In the genomic region with DNA sequence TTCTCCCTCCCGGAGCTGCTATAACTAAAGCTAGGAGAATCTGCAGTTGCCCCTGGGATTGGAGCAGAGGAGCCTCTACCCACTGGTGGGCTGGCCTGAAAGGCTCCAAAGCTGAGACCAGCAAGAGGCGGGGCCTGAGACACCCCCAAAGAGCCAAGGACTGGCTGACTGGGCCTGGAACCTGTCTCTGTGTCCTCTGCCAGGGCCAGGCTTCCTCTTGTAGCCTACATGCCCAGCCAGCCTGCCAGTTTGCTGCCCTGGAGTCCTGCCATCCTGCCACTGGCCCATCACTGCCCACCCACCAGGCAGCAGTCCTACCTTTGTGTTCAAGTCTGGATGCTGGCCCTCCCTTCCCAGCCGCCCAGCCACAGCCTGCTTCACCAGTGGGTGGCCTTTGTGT, we compare ENCODE assay signal across 9 mouse cellular contexts.
A peak's percentile ranks its signal among the peaks of the same experiment; 100 is the strongest.
DNase-seq lines count a peak whose midpoint lies in the region.
"Had no signal": no experiment of that assay in that cellular context is flagged by ENCODE, and none has a peak within 500 bp of the region (broad histone marks: within the 10 kb centered on the region; RNA-seq: fewer than 3 reads in every experiment).

No protein-coding gene starts in this region.

- H3K27me3 ChIP-seq in embryonic facial prominence, embryonic 10.5 days (replicated peaks; ENCODE audit: low read depth, poor library complexity, severe bottlenecking): no peaks in the 10 kb centered on the region

- peaks cover 94% of the 10 kb centered on the region for H3K36me3 ChIP-seq in embryonic facial prominence, embryonic 10.5 days (replicated peaks)

- intact Hi-C loops in heart, postnatal 36 days (cut with DNase I): no loop called here

- WGBS in embryonic facial prominence, embryonic 10.5 days: 58% methylated on average over 3 of the region's 3 CpGs

- no peak overlapping the region for H3K4me3 ChIP-seq in embryonic facial prominence, embryonic 10.5 days

- DNase-seq in adrenal gland, postnatal 25 days: peak; percentile 29
- no peak for DNase-seq in adrenal gland, adult 18-20 months (ENCODE audit: low spot score in 2 of 2)
- DNase-seq in MN1 (ENCODE audit: low spot score): peak; percentile 45
- no peak for DNase-seq in embryonic facial prominence, embryonic 10.5 days (ENCODE audit: low spot score)
- peak; percentile 51 to 75 for DNase-seq in layer of hippocampus, postnatal 10 days (ENCODE audit: low spot score in 2 of 2)
- DNase-seq in spleen, adult 12 weeks (ENCODE audit: low spot score): no peak
- DNase-seq in liver: no peak
- no peak for DNase-seq in heart, postnatal 36 days

- peaks cover 26% of the 10 kb centered on the region for H3K4me1 ChIP-seq in embryonic facial prominence, embryonic 10.5 days

- peak overlapping the region; percentile 72 for H3K27ac ChIP-seq in embryonic facial prominence, embryonic 10.5 days (replicated peaks)
- H3K27ac ChIP-seq: stomach, postnatal 0 days had no signal

- no peaks in the 10 kb centered on the region for H3K9me3 ChIP-seq in embryonic facial prominence, embryonic 10.5 days

Comparison
In these comparisons a context has a peak if more than half of its experiments do, and no peak if none do; other contexts are left out.
1. DNase-seq: peak in adrenal gland, postnatal 25 days (single experiment), MN1 (single experiment) and layer of hippocampus, postnatal 10 days (2 of 2); none in adrenal gland, adult 18-20 months (0 of 2), embryonic facial prominence, embryonic 10.5 days (single experiment), spleen, adult 12 weeks (single experiment), liver (single experiment) and heart, postnatal 36 days (0 of 2).